Mouse (Mus musculus) thymus, postnatal 4 days (tissue): Measurements from ENCODE around the gene Fam234b.

Experiments used
- DNase-seq: peaks from one replicate; pipeline ENCODE4 v3.0.0; 2021

Gene Fam234b

DNA sequence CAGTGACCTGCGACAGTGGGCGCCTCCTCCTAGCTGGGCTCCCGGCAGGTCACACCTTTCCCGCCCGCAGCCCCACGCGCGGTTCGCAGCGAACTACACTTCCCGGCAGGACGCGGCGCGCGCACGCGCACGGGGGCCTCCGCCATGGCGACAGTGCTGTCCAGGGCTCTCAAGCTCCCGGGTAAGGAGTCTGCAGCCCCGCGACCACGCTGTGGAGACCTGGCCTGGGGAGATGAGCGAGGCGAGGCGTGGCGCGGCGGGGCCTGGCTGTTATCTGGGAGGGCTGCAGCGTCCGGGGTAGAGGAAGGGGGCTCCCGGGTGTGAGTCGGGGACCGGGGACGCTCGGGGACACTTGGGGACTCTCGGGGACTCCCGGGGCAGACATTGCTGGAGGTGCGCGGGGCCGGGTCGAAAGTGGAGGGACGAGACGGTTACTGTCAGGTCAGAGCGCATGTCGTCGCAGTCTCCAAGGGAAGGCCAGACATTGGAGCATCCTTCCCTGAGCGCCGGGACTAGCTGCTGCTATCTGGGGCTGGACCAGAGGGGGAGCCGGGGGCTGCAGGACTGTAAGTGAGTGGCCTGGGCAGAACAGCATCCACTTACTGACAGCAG, at the start of gene Fam234b, which contains the start of gene Hebp1:
Gene Fam234b, plus strand, starts transcription at position 57 of the 612 bp plus-strand sequence.
Gene Hebp1, minus strand, starts transcription at position 102 of the 612 bp plus-strand sequence.
- DNase-seq = peak; percentile 93

DNA sequence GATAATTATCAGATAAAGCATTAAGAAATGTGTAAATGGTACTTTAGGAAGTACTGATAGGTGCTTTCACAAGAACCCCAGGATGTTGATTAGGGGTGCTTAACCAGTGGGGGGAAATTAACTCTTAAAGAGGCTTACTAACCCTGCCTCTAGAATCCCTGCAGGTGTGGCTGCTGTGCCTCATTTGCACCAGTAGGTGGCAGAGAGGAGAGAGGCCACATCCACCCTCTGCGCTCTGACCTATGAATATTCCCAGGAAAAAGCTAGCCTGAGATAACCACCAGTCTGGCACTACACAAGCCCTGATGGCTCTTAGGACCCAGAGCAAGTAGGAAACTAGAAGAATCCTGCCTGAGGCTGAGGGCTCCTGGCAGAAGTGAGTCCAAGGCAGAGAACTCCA, 49.3 kb upstream of the Fam234b start:
- peak; percentile 67 for DNase-seq

DNA sequence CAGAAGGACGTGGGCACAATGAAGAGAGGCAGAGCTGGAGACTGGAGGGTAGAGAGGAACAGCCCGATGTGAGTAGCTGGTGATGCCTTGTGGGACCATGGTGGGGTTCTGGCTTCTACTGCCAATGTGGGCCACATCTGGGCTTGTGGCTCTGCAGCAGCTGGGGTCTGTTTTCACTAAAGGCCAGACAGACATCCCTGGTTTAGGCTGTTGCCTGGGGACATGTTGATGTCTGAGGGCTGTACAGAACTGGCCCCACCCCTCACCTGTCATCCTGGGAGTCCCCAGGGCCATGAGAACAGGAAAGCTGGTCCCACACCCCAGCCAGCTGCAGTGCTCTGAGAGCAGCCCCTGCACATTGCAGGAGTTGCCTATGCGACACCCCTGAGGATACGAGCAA, 48.6 kb upstream of the Fam234b start:
- no peak for DNase-seq

DNA sequence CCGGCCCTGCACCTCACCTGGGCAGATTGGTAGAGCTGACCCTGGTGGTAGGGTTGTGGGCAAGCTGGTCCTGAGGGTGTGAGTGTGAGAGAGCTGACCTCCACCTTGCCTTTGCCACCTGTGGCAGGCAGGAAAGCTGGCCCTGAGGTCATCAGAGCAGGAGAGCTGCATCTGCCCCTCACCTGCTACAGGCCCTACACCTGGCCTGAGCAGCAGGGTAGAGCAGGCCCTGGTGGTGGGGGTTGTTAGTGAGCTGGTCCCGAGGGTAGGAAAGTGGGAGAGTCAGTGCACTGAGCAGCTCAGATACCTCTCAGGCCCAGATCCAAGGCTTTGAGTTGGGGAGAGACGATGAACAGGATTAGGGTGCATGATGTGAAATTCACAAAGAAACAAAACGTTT, 48.1 kb upstream of the Fam234b start:
- no peak for DNase-seq

DNA sequence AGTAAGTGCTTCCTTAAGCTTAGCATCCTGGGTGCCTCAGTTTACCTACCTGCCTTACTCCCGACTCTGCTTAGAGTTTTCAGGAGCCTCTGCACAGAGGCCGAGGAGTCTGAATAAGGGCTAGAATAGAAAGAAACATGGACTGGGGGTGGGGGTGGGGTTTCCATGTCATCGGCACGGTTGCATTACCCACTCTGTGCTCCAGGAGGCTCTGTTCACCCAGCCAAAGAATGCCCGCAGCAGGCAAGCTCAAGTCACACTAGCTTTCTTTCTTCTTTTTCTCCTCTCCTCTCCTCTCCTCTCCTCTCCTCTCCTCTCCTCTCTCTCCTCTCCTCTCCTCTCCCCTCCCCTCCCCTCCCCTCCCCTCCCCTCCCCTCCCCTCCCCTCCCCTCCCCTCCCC, 47.5 kb upstream of the Fam234b start:
- peak; percentile 64 for DNase-seq

DNA sequence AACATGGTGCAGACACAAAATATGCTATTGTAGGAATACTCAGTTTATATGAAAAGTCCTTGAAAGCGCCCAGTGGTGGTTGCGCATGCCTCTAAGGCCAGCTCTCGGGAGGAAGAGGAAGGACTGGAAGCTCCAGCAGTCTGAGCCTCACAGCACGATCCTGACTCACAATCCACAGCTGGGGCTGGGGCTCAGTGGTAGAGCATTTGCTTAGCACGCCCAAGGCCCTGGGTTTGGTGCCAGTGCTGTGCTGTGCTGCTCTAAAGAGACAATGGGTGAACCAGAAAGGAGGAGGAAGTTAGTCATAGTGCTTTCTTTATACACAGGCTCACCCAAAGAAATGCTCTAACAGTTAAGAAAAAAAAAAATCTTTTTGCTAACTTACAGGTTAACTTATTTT, 44.1 kb upstream of the Fam234b start:
- DNase-seq = no peak

DNA sequence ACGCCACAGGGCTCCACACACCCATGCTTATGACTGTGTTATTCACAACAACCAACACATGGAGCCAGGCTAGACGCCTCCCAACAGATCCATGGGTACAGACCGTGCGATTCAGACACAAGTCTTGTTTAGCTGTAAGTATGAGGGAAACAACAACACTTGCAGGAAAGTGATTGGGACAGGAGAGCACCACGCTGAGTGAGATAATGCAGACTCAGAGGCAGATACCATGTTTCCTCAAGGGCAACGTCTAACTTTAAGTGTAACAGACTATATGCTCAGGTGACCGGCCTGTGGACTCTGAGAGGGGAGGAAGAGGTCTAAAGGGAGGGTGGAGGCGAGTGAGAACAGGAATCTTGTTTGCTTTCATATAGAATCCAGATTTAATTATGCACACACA, 41.2 kb upstream of the Fam234b start:
- DNase-seq = no peak

DNA sequence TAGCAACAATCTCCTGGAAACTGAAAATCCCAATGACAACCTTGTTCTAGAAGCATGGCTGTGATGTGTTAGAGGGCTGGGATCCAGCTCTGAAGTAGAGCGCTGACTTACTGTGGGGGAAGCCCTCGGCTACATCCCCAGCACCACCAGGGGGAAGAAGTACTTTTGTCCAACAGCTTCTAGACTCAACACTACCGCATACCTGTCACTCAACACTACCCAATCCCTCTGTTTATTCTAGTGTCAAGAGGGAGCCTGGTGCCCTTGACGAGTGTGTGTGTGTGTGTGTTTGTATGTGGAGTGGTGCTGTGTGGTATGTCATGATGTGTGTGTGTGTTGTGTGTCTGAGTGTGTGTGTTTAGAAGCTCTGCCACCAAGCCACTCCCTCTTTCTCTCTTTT, 40.3 kb upstream of the Fam234b start:
- no peak for DNase-seq

DNA sequence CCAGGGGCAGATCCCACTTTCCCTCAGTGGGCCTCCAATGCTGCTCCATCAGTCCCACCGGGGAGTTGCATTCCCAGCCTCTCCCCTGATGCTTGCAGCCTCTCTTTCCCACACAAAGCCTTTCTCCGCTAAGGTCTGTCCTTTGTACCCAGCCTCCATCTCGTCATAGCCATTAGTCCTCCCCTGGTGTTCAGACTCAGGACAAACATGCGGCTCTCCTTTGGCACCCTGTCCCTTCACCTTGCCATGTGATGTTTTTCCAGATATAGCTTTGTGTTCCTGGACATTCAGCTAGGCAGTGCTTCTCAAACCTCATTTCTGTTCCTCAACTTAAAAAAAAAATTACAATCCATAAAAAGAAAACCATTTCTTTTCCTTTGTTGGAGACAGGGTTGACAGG, 39.3 kb upstream of the Fam234b start:
- DNase-seq = no peak

DNA sequence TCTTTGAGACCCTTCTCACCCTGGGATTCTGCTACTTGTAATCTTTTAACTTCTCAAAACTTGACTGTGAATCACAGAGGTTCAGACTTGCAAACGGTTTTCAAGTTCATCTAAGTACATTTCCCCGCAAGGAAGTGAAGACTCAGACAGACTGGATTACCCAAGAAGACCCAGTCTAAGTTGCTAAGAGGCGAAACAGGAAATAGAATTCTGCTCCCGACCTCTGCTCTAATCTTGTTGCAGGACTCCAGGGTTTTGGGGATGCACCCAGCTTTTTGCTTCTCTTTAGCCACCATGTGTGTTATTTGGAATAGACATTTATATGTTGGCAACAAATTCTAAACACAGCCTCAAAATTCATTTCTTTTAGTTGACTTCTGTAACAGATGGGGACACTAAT, 36.4 kb upstream of the Fam234b start:
- DNase-seq = no peak

DNA sequence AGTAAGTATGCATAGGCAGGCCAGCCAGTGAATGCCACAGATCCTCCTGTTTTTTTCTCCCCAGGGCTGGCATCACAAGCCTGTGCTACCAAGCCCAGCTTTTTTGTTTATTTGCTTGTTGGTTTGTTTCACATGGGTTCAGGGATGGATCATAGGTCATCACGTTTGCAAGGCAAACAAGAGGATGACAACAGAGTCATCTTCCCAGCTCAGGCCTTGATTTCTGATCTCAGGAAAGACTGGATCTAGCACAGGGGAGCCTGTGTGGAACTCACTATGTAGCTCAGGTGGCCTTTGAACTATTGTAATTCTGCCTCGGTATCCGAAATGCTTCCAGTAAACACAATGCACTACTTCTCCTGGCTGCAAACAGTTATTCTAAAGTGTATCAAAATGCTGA, 35.5 kb upstream of the Fam234b start:
- DNase-seq = no peak

DNA sequence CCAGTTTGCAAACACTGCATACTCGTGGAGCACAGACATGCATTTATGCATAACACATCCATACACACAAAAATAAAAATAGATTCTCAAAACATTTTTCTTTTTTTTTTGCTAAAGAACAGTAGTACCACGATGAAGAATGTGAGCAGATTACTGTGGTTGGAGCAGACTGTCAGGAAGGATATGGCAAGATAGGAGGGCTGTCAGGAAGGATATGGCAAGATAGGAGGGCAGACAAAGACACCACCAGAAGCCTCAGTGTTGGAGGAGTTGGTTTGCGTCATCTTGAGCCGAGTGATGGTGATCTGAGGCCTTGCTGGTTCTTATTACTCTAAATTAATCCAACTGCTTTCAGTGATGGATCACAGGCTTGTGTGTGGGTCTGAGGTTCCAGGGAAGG, 34.9 kb upstream of the Fam234b start:
- no peak for DNase-seq

DNA sequence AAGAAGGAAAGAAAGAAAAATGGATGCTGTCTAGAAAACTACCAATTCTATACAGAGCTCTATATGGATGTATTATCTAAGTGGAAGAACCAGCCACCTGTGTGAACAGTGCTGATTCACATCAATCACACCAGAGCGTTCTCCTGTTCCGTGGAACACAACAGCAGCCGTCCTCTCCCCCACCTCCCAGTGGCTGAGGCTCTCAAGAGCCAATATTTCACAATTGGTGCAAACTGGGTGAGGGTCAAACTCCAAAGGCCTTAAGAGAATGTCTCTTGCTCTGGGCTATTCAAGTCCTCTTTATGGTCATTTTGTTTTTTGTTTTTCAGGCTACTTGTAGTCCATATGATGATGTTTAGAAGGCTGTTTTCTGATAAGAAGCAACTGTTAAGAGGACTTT, 32.6 kb upstream of the Fam234b start:
- no peak for DNase-seq

DNA sequence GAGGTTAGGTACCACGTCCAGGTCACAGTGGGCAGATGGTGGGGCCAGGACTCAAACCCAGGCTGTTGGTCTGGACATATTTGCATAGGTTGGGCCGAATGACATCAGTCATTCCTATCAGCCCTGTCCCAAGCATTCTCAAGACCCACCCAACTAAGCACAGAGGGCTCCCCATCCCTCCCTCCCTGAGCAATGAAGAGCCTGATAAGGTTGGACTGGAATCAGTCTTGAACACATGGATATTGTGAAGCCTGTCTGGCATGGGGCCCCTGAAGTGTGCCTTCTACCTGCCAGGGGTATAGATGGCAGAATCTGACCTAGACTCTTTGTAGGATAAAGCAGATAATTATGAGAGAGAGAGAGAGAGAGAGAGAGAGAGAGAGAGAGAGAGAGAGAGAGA, 32.1 kb upstream of the Fam234b start:
- no peak for DNase-seq

DNA sequence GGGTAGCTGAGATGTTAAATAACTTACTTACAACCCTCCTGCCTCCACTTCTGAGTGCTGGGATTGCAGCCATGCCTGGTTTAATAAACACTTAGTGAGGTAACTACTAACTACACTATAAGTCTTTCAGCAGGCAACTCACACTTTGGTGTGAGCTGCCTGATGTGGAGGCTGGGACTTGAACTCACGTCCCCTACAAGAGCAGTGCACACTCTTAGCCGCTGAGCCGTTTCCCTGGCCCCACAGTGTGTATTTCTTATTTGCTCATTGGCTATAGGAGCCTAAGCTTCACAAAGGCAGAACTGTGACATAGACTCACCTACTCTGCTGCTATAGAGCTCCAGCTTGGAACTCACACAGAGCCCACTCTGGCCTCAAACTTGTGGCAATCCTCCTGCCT, 31.5 kb upstream of the Fam234b start:
- no peak for DNase-seq

DNA sequence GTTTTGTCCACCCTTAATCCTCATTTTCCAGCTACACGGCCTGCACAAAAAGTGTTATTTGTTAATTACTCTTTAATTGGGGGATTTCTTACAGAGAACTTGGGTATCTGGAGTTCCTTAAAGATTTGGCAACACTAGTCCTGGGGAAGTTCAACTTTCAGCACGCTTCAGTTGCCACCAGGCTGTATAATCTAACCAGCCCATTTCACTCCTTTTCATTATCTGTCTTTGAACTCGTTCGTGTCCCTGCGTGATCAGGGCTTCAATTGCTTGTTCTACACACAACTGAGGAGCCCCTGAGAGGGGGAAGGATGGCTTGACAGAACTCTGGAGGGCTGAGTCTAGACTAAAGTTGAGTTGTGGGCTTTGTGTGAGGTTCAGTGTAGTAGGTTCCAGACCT, 31.1 kb upstream of the Fam234b start:
- DNase-seq = no peak

DNA sequence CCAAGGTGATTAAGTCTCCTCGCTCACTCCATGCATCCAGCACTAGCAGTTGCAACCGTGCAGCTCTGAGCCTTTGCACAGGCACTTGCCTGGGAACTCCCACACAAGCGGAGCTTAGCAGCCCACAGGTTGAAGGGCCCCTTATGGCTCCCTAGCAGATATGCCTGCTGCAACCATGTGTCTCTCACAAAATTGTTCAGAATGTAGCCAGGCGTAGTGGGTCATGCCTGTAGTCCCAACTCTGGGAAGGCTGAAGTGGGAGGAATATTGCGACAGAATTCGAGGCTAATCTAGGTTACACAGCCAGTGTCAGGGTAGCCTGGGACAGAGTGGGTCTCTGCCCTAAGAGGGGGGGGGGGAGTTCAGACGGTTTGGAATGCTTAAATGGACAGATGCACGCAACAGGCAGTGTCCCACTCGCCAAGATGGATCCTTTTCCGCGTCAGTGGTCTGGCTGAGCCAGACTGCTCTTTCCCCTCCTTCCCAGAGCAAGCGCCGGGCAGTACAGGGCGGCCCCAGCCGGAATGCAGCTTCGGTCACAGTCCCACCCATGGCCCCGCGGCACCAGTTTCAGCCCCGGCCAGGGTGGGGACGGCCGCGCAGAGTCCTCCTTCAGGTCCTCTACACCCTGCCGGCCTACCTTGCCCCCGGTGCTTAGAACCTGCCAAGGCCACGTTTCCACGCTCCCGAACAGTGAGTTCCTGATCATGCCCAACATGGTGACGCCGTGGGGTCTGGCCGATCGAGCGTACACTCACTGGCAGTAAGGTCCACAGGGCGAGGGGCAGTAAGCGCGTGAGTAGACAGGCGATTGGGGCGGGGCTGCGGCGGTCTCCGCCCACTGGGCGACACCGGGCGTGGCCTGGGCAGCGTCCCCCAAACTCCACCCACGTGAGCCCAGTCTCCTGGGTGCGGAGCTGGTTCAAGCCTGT, 30.1 kb upstream of the Fam234b start:
- peak; percentile 88 for DNase-seq

DNA sequence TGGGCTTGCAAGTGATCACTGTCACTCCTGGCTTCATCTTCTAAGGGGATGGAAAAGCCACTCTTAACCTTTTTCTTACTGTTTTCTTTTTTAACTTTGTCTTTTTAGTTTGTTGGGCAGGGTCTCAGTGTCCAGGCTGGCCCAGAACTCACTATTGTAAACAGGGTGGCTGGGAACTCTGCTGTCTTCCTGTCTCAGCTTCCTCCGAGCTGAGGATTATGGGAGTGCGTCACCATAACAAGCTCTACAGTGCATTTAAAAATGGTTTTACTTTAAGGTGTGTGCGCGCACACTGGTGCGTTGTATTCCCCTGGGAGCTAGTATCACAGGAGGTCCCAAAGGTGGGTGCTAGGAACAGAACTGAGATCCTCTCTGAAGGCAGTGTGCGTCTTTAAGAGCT, 29.3 kb upstream of the Fam234b start:
- DNase-seq = peak; percentile 40

DNA sequence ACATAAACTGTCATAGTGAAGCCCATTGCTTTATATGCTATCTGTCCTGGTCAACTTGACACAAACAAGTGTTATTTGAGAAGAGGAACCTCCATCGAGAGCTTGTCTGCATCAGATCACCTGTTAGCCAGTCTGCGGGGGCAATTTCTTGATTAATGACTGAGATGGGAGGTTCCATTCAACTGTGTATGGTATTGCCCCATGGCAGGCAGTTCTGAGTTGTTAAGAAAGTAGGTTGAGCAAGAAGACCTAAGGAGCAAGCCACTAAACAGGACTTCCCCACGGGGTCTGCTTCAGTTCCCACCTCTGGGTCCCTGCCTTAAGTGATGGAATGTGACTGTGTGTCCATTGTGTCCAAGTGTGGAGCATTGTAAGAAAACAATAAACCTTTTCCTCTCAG, 28.5 kb upstream of the Fam234b start:
- DNase-seq = no peak

DNA sequence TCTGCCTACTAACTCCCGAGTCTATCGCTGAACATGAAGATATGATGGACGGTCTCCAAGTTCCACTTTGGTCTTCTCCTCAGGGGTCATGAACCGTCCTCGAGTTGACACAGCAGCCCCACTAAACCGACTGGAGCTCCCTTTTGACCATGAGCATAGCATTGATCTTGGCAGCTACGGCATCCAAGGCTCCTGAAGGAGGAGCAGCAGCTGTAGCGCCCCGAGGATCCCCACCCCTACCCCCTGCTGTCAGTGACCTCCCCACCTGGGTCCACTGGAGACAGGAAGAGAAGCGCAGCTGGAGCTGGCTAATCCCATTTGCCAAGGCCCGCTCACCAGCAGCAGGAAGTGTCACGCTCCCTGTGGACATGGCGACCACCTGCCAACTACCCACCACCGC, 26.0 kb upstream of the Fam234b start:
- no peak for DNase-seq

DNA sequence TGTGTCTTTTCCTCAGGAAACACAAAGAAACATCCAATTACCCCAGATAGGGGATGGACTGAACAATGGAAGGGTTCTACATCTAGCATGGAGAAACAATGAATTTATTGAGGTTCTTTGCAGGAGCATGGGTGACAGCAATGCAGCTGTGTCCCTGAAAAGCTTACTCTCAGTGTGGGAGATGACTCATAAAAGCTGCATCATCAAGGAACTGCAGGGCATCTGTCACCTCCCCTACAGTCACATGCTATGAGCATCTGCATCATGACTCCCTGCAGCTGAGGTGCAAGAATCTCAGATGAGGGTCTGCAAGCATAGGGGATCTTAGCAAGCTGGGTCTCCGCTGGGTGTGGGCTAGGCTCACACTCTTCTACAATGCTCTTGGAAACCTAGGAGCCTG, 22.8 kb upstream of the Fam234b start:
- DNase-seq = no peak

DNA sequence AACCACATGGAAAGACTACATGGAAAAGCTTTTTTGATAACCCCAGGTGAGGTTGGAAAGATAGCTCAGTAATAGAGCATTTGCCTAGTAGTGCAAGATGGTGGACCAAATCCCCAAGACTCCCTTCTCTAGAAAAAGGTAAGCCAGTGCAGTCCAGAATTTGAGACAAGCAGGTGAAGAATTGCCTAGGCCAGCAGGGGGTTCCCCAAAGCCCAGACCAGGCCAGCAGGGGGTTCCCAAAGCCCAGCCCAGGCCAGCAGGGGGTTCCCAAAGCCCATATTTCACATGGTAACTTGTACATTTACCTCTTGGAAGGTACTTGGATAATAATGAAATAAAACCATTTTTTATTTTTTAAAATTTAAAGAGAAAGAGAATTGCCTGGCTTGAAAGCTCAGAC, 20.5 kb upstream of the Fam234b start:
- DNase-seq = no peak

DNA sequence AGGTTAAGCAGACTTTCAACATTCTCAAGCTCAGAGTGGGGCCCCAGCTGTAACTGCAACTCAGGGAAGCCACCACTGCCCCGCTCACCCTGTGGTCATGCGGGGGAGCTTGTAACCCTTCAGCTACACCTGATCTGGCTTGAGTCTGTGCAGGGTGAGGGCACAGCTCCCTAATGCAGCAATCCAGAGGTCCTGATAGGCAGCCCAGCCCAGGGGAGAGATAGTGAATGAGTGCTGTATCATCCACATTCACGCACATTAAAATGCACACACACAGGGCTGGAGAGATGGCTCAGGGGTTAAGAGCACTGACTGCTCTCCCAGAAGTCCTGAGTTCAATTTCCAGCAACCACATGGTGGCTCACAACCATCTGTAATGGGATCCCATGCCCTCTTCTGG, 19.2 kb upstream of the Fam234b start:
- no peak for DNase-seq

DNA sequence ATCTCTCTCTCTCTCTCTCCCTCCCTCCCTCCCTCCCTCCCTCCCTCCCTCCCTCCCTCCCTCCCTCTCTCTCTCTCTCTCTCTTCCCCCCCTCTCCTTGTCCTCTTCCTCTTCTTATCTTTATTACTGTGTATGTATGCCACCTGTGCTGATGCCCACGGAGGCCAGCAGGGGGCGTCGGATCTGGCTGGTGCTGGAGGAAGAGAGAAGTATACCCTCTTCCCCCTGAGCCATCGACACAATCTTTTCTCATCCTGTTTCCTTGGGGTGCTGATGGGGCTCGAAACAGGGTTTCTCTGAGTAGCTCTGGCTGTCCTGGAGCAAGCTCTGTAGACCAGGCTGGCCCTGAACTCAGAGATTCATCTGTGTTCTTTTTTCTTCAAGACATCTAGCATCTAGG, 14.9 kb upstream of the Fam234b start:
- DNase-seq = peak; percentile 77

DNA sequence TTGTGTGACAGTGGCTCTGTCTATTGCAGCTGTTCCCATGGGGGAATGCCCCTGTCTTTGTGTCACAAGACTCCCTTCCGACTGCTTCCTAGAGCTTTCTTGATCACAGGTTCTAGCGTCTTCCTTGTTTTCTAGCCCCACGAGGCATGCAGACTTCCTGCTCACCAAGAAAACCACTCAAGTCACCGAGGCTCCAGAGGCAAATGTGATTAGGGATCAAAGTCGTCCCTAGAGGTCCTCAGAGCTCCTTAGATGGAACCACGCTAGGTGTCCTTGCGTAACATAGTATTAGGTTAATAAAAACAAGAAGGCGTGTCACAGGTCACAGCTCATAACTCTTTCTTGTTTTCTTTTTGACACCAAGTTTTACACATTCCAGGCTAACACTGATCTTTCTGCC, 13.8 kb upstream of the Fam234b start:
- no peak for DNase-seq
